Mouse (Mus musculus): ENCODE results near the gene Snx29. TPM values are rescaled to one million over a fixed set of nuclear protein-coding genes. Genes with fewer than 3 reads are reported as not detected.

The Snx29 gene
- total and polyA plus RNA-seq, 2 experiments from 2014 or later: 8.2 to 18.7 TPM

GRCm38 (mm10) chr16:11743724-11744123 is 421.0 kb downstream of the Snx29 start:
- Histone ChIP-seq H3K27me3 (ENCODE audit: insufficient read depth, low read length) (no peaks in the 10 kb centered on the region), H3K4me2 (ENCODE audit: low read depth, low read length) (no peak overlapping the region), H3K4me1 (ENCODE audit: insufficient read depth, low read length) (no peaks in the 10 kb centered on the region; the same call in 1 of the 2 replicates), H3K9me3 (ENCODE audit: low read length) (no peaks in the 10 kb centered on the region), H3K9ac (replicated peaks; ENCODE audit: low read length) (no peak overlapping the region), H3K27ac (no peak overlapping the region), H3K36me3 (ENCODE audit: insufficient read depth, low read length) (no peaks in the 10 kb centered on the region), H3K4me3 (ENCODE audit: low read length) (no peak overlapping the region)
- TF ChIP-seq CTCF (IDR thresholded peaks at IDR 0.05; ENCODE audit: low read depth): no peak
- WGBS: 86% methylated on average over 4 of the region's 4 CpGs
- no peak for DNase-seq (ENCODE audit: low spot score)
- no peak for ATAC-seq

- Histone ChIP-seq H3K9me3 (ENCODE audit: low read length) (no peaks in the 10 kb centered on the region), H3K27ac (no peak overlapping the region), H3K9ac (replicated peaks; ENCODE audit: low read length) (no peak overlapping the region), H3K27me3 (ENCODE audit: insufficient read depth, low read length) (no peaks in the 10 kb centered on the region), H3K4me1 (ENCODE audit: insufficient read depth, low read length) (no peaks in the 10 kb centered on the region; the same call in 1 of the 2 replicates), H3K4me2 (ENCODE audit: low read depth, low read length) (no peak overlapping the region), H3K36me3 (ENCODE audit: insufficient read depth, low read length) (no peaks in the 10 kb centered on the region), H3K4me3 (ENCODE audit: low read length) (no peak overlapping the region)
- no peak for DNase-seq (ENCODE audit: low spot score)
- TF ChIP-seq CTCF (IDR thresholded peaks at IDR 0.05; ENCODE audit: low read depth): no peak
- ATAC-seq: no peak
- WGBS: 93% methylated on average over 2 of the region's 2 CpGs
Measured at GRCm38 (mm10) chr16:11746036-11746435, 423.3 kb downstream of the Snx29 start.

GRCm38 (mm10) chr16:11747867-11748266 is 425.2 kb downstream of the Snx29 start:
- no peak overlapping the region for H3K4me3 ChIP-seq (ENCODE audit: low read length)
- ATAC-seq: no peak
- H3K27ac ChIP-seq: no peak overlapping the region
- no peaks in the 10 kb centered on the region for H3K36me3 ChIP-seq (ENCODE audit: insufficient read depth, low read length)
- no peak for TF ChIP-seq CTCF (IDR thresholded peaks at IDR 0.05; ENCODE audit: low read depth)
- no peak for DNase-seq (ENCODE audit: low spot score)
- no peaks in the 10 kb centered on the region for H3K4me1 ChIP-seq (ENCODE audit: insufficient read depth, low read length)
- no peaks in the 10 kb centered on the region for H3K27me3 ChIP-seq (ENCODE audit: insufficient read depth, low read length)
- H3K9me3 ChIP-seq (ENCODE audit: low read length): no peaks in the 10 kb centered on the region
- H3K9ac ChIP-seq (replicated peaks; ENCODE audit: low read length): no peak overlapping the region
- no peak overlapping the region for H3K4me2 ChIP-seq (ENCODE audit: low read depth, low read length)
- 89% methylated on average over 5 of the region's 5 CpGs for WGBS

- DNase-seq (ENCODE audit: low spot score) (no peak), ATAC-seq (no peak)
- no peak overlapping the region for H3K4me2 ChIP-seq (ENCODE audit: low read depth, low read length)
- no peak overlapping the region for H3K4me3 ChIP-seq (ENCODE audit: low read length)
- H3K36me3 ChIP-seq (ENCODE audit: insufficient read depth, low read length): no peaks in the 10 kb centered on the region
- no peak overlapping the region for H3K27ac ChIP-seq
- no peaks in the 10 kb centered on the region for H3K9me3 ChIP-seq (ENCODE audit: low read length)
- TF ChIP-seq CTCF (IDR thresholded peaks at IDR 0.05; ENCODE audit: low read depth): no peak
- H3K27me3 ChIP-seq (ENCODE audit: insufficient read depth, low read length): no peaks in the 10 kb centered on the region
- 84% methylated on average over 3 of the region's 3 CpGs for whole genome bisulfite sequencing
- H3K4me1 ChIP-seq (ENCODE audit: insufficient read depth, low read length): no peaks in the 10 kb centered on the region
- H3K9ac ChIP-seq (replicated peaks; ENCODE audit: low read length): no peak overlapping the region
Measured at GRCm38 (mm10) chr16:11749111-11749510, 426.4 kb downstream of the Snx29 start.

- H3K36me3 ChIP-seq (ENCODE audit: insufficient read depth, low read length): no peaks in the 10 kb centered on the region
- no peak for TF ChIP-seq CTCF (IDR thresholded peaks at IDR 0.05; ENCODE audit: low read depth)
- H3K27ac ChIP-seq: no peak overlapping the region
- H3K9ac ChIP-seq (replicated peaks; ENCODE audit: low read length): no peak overlapping the region
- no peaks in the 10 kb centered on the region for H3K4me1 ChIP-seq (ENCODE audit: insufficient read depth, low read length)
- no peaks in the 10 kb centered on the region for H3K9me3 ChIP-seq (ENCODE audit: low read length)
- H3K4me2 ChIP-seq (ENCODE audit: low read depth, low read length): no peak overlapping the region
- ATAC-seq (no peak), DNase-seq (ENCODE audit: low spot score) (no peak)
- H3K27me3 ChIP-seq (ENCODE audit: insufficient read depth, low read length): no peaks in the 10 kb centered on the region
- no peak overlapping the region for H3K4me3 ChIP-seq (ENCODE audit: low read length)
Measured at GRCm38 (mm10) chr16:11750605-11751004, 427.9 kb downstream of the Snx29 start.

- Histone ChIP-seq H3K9ac (replicated peaks; ENCODE audit: low read length) (no peak overlapping the region), H3K27me3 (ENCODE audit: insufficient read depth, low read length) (no peaks in the 10 kb centered on the region), H3K36me3 (ENCODE audit: insufficient read depth, low read length) (no peaks in the 10 kb centered on the region), H3K4me3 (ENCODE audit: low read length) (no peak overlapping the region), H3K9me3 (ENCODE audit: low read length) (no peaks in the 10 kb centered on the region), H3K27ac (no peak overlapping the region), H3K4me2 (ENCODE audit: low read depth, low read length) (no peak overlapping the region), H3K4me1 (ENCODE audit: insufficient read depth, low read length) (no peaks in the 10 kb centered on the region)
- ATAC-seq (no peak), DNase-seq (ENCODE audit: low spot score) (no peak)
- WGBS: 90% methylated on average over 5 of the region's 5 CpGs
- TF ChIP-seq CTCF (IDR thresholded peaks at IDR 0.05; ENCODE audit: low read depth): no peak
Measured at GRCm38 (mm10) chr16:11752557-11752956, 429.8 kb downstream of the Snx29 start.

GRCm38 (mm10) chr16:11753466-11753865 is 430.8 kb downstream of the Snx29 start:
- H3K9me3 ChIP-seq (ENCODE audit: low read length): no peaks in the 10 kb centered on the region
- no peaks in the 10 kb centered on the region for H3K4me1 ChIP-seq (ENCODE audit: insufficient read depth, low read length)
- ATAC-seq (no peak), DNase-seq (ENCODE audit: low spot score) (no peak)
- no peak overlapping the region for H3K4me3 ChIP-seq (ENCODE audit: low read length)
- no peaks in the 10 kb centered on the region for H3K36me3 ChIP-seq (ENCODE audit: insufficient read depth, low read length)
- no peaks in the 10 kb centered on the region for H3K27me3 ChIP-seq (ENCODE audit: insufficient read depth, low read length)
- no peak for TF ChIP-seq CTCF (IDR thresholded peaks at IDR 0.05; ENCODE audit: low read depth)
- no peak overlapping the region for H3K4me2 ChIP-seq (ENCODE audit: low read depth, low read length)
- H3K27ac ChIP-seq: no peak overlapping the region
- H3K9ac ChIP-seq (replicated peaks; ENCODE audit: low read length): no peak overlapping the region
- WGBS: 85% methylated on average over 2 of the region's 2 CpGs
